Mouse (Mus musculus) thymus, postnatal 36 days (tissue): ENCODE results near the gene Tbc1d14.
A peak's percentile ranks its signal among the peaks of the same experiment; 100 is the strongest.

Experiments
- DNase-seq, 2 experiments: peaks; one replicate each; pipeline ENCODE4 v3.0.0; 2022; ENCODE audit warnings: mixed read lengths in 2 of 2

Gene Tbc1d14

GRCm38 (mm10) chr5:36575745-36576144 lies 17.3 kb downstream of the Tbc1d14 start:
- no peak for DNase-seq

- no peak for DNase-seq
Observed at GRCm38 (mm10) chr5:36575227-36575626, 17.8 kb downstream of the Tbc1d14 start.

GRCm38 (mm10) chr5:36574147-36574870 lies 18.8 kb downstream of the Tbc1d14 start:
- DNase-seq, result peak; percentile 35 to 46

- DNase-seq, result no peak
Observed at GRCm38 (mm10) chr5:36573354-36573753, 19.7 kb downstream of the Tbc1d14 start.

GRCm38 (mm10) chr5:36571371-36571770 lies 21.7 kb downstream of the Tbc1d14 start:
- no peak for DNase-seq

- no peak for DNase-seq
Observed at GRCm38 (mm10) chr5:36570546-36571245, 22.4 kb downstream of the Tbc1d14 start.

- DNase-seq, result no peak
Observed at GRCm38 (mm10) chr5:36570098-36570497, 23.0 kb downstream of the Tbc1d14 start.

GRCm38 (mm10) chr5:36568118-36568517 lies 25.0 kb downstream of the Tbc1d14 start:
- no peak for DNase-seq

GRCm38 (mm10) chr5:36567627-36568026 lies 25.4 kb downstream of the Tbc1d14 start:
- DNase-seq, result no peak

GRCm38 (mm10) chr5:36564530-36564929 lies 28.5 kb downstream of the Tbc1d14 start:
- no peak for DNase-seq

GRCm38 (mm10) chr5:36563741-36564140 lies 29.3 kb downstream of the Tbc1d14 start:
- DNase-seq, result no peak

- DNase-seq, result peak in 1 of 2 experiments; percentile 21
Observed at GRCm38 (mm10) chr5:36562791-36563445, 30.2 kb downstream of the Tbc1d14 start.

- DNase-seq, result no peak
Observed at GRCm38 (mm10) chr5:36561509-36561908, 31.6 kb downstream of the Tbc1d14 start.

- DNase-seq, result no peak
Observed at GRCm38 (mm10) chr5:36560490-36560889, 32.6 kb downstream of the Tbc1d14 start.

- no peak for DNase-seq
Observed at GRCm38 (mm10) chr5:36559510-36560235, 33.4 kb downstream of the Tbc1d14 start.

- DNase-seq, result no peak
Observed at GRCm38 (mm10) chr5:36559106-36559505, 34.0 kb downstream of the Tbc1d14 start.

- DNase-seq, result no peak
Observed at GRCm38 (mm10) chr5:36558526-36558925, 34.5 kb downstream of the Tbc1d14 start.

GRCm38 (mm10) chr5:36557584-36558308 lies 35.3 kb downstream of the Tbc1d14 start:
- peak; percentile 53 to 78 for DNase-seq

- DNase-seq, result no peak
Observed at GRCm38 (mm10) chr5:36556906-36557305, 36.2 kb downstream of the Tbc1d14 start.

- DNase-seq, result no peak
Observed at GRCm38 (mm10) chr5:36556289-36556688, 36.8 kb downstream of the Tbc1d14 start.

- DNase-seq, result no peak
Observed at GRCm38 (mm10) chr5:36554496-36554895, 38.6 kb downstream of the Tbc1d14 start.

- DNase-seq, result peak; percentile 45 to 67
Observed at GRCm38 (mm10) chr5:36553886-36554285, 39.2 kb downstream of the Tbc1d14 start.
